Mouse (Mus musculus): ENCODE results near the gene Usp47.

Usp47 gene

GRCm38 (mm10) chr7:112121866-112122500 lies 98.7 kb downstream of the Usp47 start:
- DNase-seq (ENCODE audit: low spot score): no peak

GRCm38 (mm10) chr7:112123612-112124011 lies 100.3 kb downstream of the Usp47 start:
- DNase-seq (ENCODE audit: low spot score): no peak

DNA sequence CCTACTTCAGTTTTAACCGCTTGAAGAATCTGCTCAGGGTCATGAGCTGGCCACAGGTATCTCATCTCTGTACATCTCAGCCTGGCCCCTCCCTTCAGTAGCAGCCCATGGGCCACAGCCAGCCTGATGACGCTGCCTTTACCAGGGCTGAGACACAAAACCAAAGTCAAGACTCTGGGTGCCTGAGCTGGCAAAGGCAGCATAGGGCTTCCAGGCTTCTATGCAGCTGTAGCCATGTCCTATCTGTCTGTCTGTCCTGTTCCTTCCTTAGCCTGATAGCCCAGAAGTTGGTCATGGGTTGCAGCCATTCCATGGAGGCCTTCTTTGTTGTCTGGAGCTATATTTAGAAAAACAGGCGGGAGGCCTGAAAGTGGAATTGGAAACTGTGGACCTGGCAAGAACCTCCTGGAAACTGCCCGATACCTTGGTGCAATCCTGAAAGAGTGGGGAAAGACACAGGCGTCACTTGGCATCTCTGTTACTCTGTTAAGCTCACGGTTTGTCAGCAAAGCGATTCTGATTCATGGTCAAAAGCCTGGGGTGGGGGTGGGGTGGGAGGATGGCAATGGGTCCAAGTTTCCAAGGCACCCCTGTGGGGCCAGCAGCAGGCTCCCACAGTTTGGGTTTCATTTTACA lies 102.4 kb downstream of the Usp47 start:
- DNase-seq (ENCODE audit: low spot score): no peak

DNA sequence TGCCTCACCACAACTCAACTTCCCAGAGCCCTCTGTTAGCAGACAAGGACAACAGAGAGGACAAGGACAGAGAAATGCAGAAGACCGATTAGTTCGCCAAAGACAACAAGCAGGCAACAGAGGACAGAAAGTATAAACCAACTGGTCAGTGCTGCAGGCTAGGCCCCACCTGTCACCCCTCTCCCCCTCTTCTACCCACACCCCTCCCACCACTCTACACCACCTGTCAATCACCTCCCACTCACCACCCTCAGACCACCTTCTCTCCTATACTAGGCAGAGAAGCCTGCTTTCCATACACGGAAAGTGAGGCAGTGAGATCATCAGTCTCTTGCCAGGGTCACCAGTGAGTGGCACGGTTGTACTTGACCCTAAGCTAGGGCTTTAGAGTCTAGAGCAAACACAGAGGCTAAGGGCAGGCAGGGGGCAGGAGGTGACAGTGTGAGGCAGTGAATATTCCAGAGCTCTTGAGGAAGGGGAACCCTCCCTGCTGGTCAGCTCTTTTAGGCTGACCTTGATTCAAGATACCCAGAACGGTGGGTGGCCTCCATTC lies 103.9 kb downstream of the Usp47 start:
- no peak for DNase-seq (ENCODE audit: low spot score)

DNA sequence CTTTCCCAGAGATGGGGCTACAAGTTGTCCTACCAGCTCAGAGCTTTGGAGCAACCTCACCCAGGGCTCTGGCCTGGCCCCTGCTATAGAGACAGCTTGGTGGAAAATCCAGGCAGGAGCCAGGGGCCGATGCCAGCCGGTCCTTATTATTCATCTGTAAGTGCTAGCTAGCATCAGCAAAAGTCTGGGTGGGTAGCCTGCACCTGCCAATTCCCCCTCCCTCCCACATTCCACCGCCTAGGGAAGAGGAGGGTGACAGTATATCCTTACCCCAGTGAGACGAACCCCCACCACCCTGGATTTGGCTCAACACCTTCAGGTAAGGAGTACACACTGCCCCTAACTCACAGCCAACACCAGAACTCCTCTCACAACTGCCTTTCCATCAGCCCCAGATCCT lies 104.7 kb downstream of the Usp47 start:
- DNase-seq (ENCODE audit: low spot score): no peak

- DNase-seq (ENCODE audit: low spot score): no peak
Measured at GRCm38 (mm10) chr7:112128810-112129209, 105.5 kb downstream of the Usp47 start.

- no peak for DNase-seq (ENCODE audit: low spot score)
Measured at GRCm38 (mm10) chr7:112129851-112130250, 106.5 kb downstream of the Usp47 start.

DNA sequence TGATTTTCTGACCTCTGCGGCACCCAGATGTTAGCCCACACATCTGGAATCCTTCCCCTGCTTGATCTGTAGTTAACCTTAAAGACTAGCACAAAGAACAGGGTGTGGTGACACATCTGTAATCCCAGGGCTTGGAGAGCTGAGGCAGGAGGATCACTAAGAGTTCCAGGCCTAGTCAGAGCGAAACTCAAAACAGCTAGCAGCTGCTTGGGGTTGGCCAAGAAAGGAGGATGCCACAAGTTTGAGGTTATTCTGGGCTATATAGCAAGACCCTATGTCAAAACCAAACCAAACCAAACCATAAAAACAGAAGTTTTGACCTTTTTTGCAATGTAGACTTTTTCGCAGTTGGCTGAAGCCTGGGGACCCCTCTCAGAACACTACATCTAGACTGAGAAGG lies 107.4 kb downstream of the Usp47 start:
- no peak for DNase-seq (ENCODE audit: low spot score)

DNA sequence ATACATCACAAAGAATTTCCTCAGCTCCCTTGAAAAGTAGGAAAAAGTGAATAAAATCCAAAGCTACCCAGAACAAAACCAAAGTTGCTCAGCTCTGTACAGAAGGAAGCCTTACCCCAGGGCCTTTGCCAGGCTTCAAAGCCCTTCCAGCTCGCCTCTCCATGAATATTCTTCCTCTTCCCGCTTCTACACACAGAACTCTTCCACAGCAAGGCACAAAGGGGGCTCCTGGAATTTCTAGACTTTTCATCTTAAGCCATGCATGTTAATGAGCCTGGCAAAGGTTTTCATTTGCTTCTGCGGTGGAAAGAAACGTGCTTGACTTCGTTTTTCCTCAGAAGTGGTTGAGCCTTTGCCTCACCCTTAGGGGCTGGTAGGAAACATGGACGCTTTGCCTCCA lies 108.7 kb downstream of the Usp47 start:
- no peak for DNase-seq (ENCODE audit: low spot score)

DNA sequence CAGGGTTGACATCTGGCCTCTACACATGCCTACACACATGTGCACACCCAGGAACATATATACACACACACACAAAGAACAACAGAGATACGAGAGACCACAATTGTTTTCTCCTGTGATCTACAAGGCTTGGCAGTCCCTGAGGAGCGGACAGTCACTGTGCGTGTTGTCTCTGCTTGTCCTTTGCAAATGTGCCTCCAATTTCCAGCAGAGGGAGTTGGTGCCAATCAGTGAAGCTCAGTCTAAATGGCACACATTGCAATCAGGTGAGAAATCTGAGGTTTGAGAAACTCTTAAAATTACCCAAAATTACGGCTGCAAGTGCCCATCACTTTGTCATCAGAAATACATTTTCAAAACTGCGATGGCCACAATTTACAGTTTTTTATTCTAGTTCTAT lies 110.0 kb downstream of the Usp47 start:
- no peak for DNase-seq (ENCODE audit: low spot score)

DNA sequence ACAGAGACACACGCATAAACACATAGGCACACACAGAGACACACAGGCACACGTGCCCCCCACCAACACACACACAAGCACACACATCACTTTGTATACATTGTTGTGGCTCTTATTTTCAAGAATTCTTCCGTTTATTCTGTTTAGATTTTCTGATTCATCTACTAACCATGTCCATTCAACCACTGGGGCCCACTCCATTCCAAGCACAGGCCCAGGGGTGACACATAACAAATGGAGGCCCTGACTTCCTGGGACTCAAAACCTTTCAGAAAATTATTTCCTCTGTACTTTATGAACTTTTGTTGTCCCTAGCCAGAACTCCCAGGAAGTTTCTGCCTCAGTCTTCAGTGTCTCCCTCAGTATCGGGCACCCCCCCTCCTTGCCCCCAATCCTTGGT lies 111.9 kb downstream of the Usp47 start:
- DNase-seq (ENCODE audit: low spot score): no peak

- no peak for DNase-seq (ENCODE audit: low spot score)
Measured at GRCm38 (mm10) chr7:112136537-112136936, 113.2 kb downstream of the Usp47 start.

DNA sequence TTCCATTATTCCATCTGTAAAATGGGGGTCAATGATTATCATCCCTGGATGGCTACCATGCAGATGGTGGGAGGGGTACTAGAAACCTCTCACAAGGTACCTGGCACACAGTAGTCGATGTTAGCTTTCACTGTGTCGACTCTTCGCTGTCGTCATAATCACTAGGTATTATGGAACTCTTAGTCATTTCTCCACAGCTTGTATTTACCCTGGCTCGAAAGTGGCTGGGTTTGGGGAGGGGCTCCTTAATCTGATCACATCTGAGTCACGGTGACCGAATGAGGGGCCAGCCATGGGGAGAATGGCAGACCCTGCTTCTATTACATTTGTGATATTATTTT lies 114.8 kb downstream of the Usp47 start:
- DNase-seq (ENCODE audit: low spot score): no peak

DNA sequence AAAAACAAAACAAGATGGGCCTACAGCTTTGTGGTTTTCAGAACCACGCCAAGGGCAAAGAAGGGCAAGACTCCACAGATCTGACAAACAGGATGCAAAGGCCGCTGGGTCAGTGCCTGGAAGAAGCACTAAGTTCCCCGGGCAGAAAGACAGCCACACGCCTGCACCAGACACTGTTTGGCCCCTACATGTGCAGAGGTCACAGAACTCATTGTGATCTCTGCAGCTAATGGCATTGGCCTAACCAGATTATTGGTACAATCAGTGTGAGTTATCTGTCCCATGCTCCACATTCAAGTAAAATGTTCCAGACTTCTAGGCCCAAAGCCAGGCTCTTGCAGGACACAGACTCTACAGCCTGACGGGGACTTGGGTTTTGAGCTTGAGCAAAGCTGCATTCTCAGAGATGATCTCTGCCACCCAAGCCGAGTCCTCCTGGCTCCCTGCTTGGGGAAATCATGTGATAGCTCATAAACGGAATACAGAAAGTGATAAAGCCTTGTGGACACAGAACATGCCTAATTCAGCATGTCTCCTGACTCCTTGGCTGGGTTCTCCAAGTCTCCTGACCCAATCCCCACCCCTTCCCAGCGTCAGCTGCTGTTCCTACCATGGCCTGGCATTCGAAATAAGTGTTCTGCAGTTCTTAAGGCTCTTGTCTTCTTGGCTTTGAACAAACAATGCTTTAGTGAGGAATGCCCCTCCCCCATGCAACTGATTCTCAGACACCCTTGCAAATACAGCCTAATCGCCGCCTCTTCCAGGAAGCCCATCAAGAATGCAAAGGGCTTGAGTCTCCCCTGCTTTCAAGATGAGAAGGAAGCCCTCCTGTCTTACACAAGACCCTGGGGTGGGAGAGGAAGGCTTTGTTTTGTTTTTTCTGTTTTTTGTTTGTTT lies 115.5 kb downstream of the Usp47 start:
- DNase-seq (ENCODE audit: low spot score): no peak

DNA sequence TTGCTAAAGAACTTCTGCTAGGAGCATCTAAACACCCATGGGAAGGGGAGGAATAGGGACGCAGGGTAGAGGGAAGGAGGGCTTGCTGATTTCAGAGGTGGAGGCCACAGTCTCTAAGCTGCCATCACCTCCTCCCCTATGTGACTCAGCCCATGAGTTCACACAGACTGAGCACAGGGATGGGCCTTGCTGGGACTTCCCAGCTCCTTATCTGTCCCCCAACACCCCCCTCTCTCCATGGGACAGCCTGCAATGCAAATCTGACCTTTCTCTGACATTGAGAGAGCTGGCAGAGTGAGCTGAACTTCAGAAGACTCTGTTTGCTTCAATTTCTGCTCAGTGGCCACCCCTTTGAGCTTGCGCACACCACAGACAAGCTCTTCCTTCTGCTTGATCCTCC lies 117.4 kb downstream of the Usp47 start:
- DNase-seq (ENCODE audit: low spot score): no peak

DNA sequence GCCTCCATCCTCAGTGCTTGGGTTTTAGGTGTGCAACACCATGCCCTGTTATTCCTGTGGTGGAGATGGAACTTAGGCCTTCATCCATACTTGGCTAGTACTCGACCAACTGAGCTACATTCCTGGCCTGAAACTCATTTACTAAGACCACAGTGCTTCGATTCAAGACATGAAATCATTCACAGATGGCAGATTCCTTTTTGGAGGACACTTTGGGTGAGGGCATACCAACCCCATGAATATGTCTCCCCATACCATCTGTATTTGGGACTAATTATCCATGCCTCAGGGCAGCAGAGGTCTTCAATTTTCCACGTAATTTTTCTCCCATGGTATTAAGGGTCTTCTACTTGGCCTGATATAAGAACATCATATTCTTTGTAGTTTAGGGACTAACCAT lies 119.3 kb downstream of the Usp47 start:
- DNase-seq (ENCODE audit: low spot score): no peak

- no peak for DNase-seq (ENCODE audit: low spot score)
Measured at GRCm38 (mm10) chr7:112143090-112143500, 119.8 kb downstream of the Usp47 start.

GRCm38 (mm10) chr7:112143978-112144377 lies 120.7 kb downstream of the Usp47 start:
- DNase-seq (ENCODE audit: low spot score): no peak

GRCm38 (mm10) chr7:112144646-112145179 lies 121.4 kb downstream of the Usp47 start:
- no peak for DNase-seq (ENCODE audit: low spot score)

- no peak for DNase-seq (ENCODE audit: low spot score)
Measured at GRCm38 (mm10) chr7:112147979-112148378, 124.7 kb downstream of the Usp47 start.

DNA sequence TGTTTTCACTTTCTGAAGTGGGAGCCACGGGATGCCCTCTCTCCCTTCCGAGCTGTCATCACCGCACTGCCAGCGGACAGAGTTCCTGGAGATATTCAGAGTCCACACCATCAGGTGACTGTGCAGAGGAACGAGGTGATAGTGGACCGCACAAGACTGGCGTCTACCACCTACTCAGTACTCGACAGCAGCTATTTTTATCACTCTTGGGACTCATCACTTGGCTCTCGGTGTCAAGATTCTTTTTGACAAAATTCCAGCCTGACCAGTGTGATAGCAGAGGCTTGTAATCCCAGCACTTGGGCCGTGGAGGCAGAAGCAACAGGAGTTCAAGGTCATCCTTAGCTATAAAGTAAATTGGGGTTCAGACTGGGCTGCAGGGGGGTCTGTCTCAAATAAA lies 125.8 kb downstream of the Usp47 start:
- no peak for DNase-seq (ENCODE audit: low spot score)

DNA sequence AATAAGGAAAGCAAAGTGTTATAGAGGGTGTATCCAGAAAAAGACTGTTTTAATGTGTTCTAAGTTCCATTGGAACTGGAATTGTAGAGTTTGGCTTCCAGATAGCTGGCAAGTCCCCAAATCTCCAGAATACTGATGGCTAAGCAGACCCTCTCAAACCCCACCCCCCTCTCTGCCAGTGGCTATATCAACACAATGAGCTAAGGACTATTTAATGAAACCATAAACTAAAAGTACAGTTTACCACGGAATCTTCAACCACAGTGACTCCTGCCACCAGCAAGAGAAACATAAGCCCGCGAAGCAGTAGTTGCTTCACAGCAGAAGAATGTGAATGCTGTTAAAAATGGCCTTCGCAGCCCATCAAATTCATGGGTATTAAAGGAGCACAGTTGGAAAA lies 131.1 kb downstream of the Usp47 start:
- no peak for DNase-seq (ENCODE audit: low spot score)

DNA sequence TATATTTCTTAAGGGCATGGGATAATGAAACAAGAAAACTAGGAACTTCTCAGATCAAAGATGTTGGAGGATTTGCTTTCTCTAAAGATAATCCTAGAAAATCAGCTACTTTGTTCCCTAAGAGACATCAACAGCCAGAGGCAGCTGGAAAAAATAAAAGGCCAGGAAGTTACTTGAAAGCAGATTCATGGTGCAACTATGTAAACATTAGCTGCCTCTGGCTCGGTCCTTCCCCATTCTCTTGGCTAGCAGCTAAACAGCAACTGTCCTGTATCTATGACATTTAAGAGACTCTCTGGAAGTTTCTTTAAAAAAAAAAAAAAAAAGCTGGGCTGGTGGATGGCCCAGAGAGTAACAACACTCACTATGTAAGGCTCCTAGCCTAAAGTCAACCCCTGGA lies 131.9 kb downstream of the Usp47 start:
- peak; percentile 31 for DNase-seq (ENCODE audit: low spot score)
